Mouse (Mus musculus) megakaryocyte-erythroid progenitor cell, adult 5-6 weeks (primary cell): ENCODE data around the gene Pole3. TPM values are rescaled to one million over a fixed set of nuclear protein-coding genes. Genes with fewer than 3 reads are reported as not detected.

Experiments
- ATAC-seq: replicated peaks from 2 replicates; pipeline ENCODE4 v1.8.0; 2016; ENCODE audit warnings: mild to moderate bottlenecking, inconsistent platforms; ENCODE audit not compliant: severe bottlenecking, poor library complexity, low FRiP score, low TSS enrichment
- total RNA-seq, 2 experiments: library from RNA; stranded (forward) in 1 of 2; stranded (reverse) in 1 of 2; fragments of 200-1000, 215-1000 nt in 1 of 2; fragments of >200 nt in 1 of 2; fragmentation: Nextera tagmentation in 1 of 2; gene quantifications; 2 replicates each; pipeline ENCODE4 v1.2.3; 2014 to 2017

Gene Pole3
- total RNA-seq (2014; fragmentation: Nextera tagmentation): 84.0 and 122 TPM in 2 replicates
- total RNA-seq (2017): 135 and 144 TPM in 2 replicates

- peak; percentile 86 for ATAC-seq
Observed at GRCm38 (mm10) chr4:62524651-62525488, at the start of gene Pole3, which contains the start of gene 4933430I17Rik. Gene Pole3 (minus strand): TSS chr4:62525068. Gene 4933430I17Rik (plus strand): TSS chr4:62525369.

- ATAC-seq: no peak
Observed at GRCm38 (mm10) chr4:62570029-62570428, 45.2 kb upstream of the Pole3 start.

- ATAC-seq: no peak
Observed at GRCm38 (mm10) chr4:62569603-62570002, 44.7 kb upstream of the Pole3 start.

- ATAC-seq: no peak
Observed at GRCm38 (mm10) chr4:62568359-62568758, 43.5 kb upstream of the Pole3 start.

GRCm38 (mm10) chr4:62567696-62568095, 42.8 kb upstream of the Pole3 start:
- ATAC-seq: no peak

GRCm38 (mm10) chr4:62566530-62566929, 41.7 kb upstream of the Pole3 start:
- no peak for ATAC-seq

GRCm38 (mm10) chr4:62562006-62562405, 37.1 kb upstream of the Pole3 start:
- 0 out of 2 replicates have a peak, but pooled peaks have one; percentile 27 for ATAC-seq

GRCm38 (mm10) chr4:62561630-62562001, 36.7 kb upstream of the Pole3 start:
- no peak for ATAC-seq

- ATAC-seq: peak; percentile 88
Observed at GRCm38 (mm10) chr4:62560963-62561629, 36.2 kb upstream of the Pole3 start.

- no peak for ATAC-seq
Observed at GRCm38 (mm10) chr4:62559797-62560329, 35.0 kb upstream of the Pole3 start, which contains the start of gene Rgs3. Gene Rgs3 (plus strand): TSS chr4:62559847.

GRCm38 (mm10) chr4:62557436-62557835, 32.6 kb upstream of the Pole3 start:
- ATAC-seq: no peak

GRCm38 (mm10) chr4:62551966-62552365, 27.1 kb upstream of the Pole3 start:
- ATAC-seq: no peak

- no peak for ATAC-seq
Observed at GRCm38 (mm10) chr4:62544801-62545200, 19.9 kb upstream of the Pole3 start.

GRCm38 (mm10) chr4:62543782-62544181, 18.9 kb upstream of the Pole3 start:
- ATAC-seq: no peak

- ATAC-seq: no peak
Observed at GRCm38 (mm10) chr4:62541802-62542201, 16.9 kb upstream of the Pole3 start.

GRCm38 (mm10) chr4:62533729-62534128, 8.9 kb upstream of the Pole3 start:
- no peak for ATAC-seq

GRCm38 (mm10) chr4:62527655-62528054, 2.8 kb upstream of the Pole3 start:
- peak; percentile 39 for ATAC-seq

GRCm38 (mm10) chr4:62526256-62526655, 1.4 kb upstream of the Pole3 start:
- ATAC-seq: no peak

GRCm38 (mm10) chr4:62525489-62525811, 582 bp upstream of the Pole3 start:
- ATAC-seq: no peak

- ATAC-seq: no peak
Observed at GRCm38 (mm10) chr4:62520892-62521400, 3.9 kb downstream of the Pole3 start.
